Mouse (Mus musculus) adrenal gland, postnatal 14 days (tissue): ENCODE results near the gene Ovol1. TPM values are rescaled to one million over a fixed set of nuclear protein-coding genes. Genes with fewer than 3 reads are reported as not detected.

Source experiments
- DNase-seq: peaks from one replicate; pipeline ENCODE4 v3.0.0; 2021; ENCODE audit warnings: mixed read lengths
- total RNA-seq: library from RNA; stranded (reverse); gene quantifications from 2 replicates; pipeline ENCODE4 v1.2.3, GENCODE M21; 2021

Gene Ovol1
- total RNA-seq, 1 experiment from 2014 or later: not detected

GRCm38 (mm10) chr19:5568470-5569140 lies 8.2 kb upstream of the Ovol1 start:
- peak; percentile 90 for DNase-seq

GRCm38 (mm10) chr19:5567534-5568469 lies 7.4 kb upstream of the Ovol1 start, which contains the start of gene Ap5b1:
Gene Ap5b1, plus strand, starts transcription at chr19:5568025.
- DNase-seq: peak; percentile 94

- DNase-seq: no peak
Observed at GRCm38 (mm10) chr19:5567180-5567533, 6.7 kb upstream of the Ovol1 start.

- no peak for DNase-seq
Observed at GRCm38 (mm10) chr19:5566316-5566715, 5.9 kb upstream of the Ovol1 start.

GRCm38 (mm10) chr19:5562776-5563175 lies 2.3 kb upstream of the Ovol1 start:
- no peak for DNase-seq

- DNase-seq: no peak
Observed at GRCm38 (mm10) chr19:5561886-5562285, 1.4 kb upstream of the Ovol1 start.

- no peak for DNase-seq
Observed at GRCm38 (mm10) chr19:5561252-5561790, 875 bp upstream of the Ovol1 start.

- no peak for DNase-seq
Observed at GRCm38 (mm10) chr19:5559631-5560456, 602 bp downstream of the Ovol1 start.

- DNase-seq: no peak
Observed at GRCm38 (mm10) chr19:5559229-5559628, 1.2 kb downstream of the Ovol1 start.

GRCm38 (mm10) chr19:5558770-5559169 lies 1.7 kb downstream of the Ovol1 start:
- no peak for DNase-seq

GRCm38 (mm10) chr19:5558169-5558568 lies 2.3 kb downstream of the Ovol1 start:
- no peak for DNase-seq

GRCm38 (mm10) chr19:5554212-5554611 lies 6.2 kb downstream of the Ovol1 start:
- DNase-seq: no peak

GRCm38 (mm10) chr19:5553802-5554201 lies 6.6 kb downstream of the Ovol1 start:
- DNase-seq: no peak

- DNase-seq: no peak
Observed at GRCm38 (mm10) chr19:5547471-5548056, 12.9 kb downstream of the Ovol1 start.

- DNase-seq: no peak
Observed at GRCm38 (mm10) chr19:5544031-5544430, 16.4 kb downstream of the Ovol1 start.

GRCm38 (mm10) chr19:5543362-5543761 lies 17.1 kb downstream of the Ovol1 start:
- DNase-seq: no peak

- DNase-seq: no peak
Observed at GRCm38 (mm10) chr19:5538786-5539185, 21.7 kb downstream of the Ovol1 start.

- no peak for DNase-seq
Observed at GRCm38 (mm10) chr19:5532520-5532919, 27.9 kb downstream of the Ovol1 start.

GRCm38 (mm10) chr19:5530138-5530524 lies 30.3 kb downstream of the Ovol1 start:
- DNase-seq: no peak

GRCm38 (mm10) chr19:5529325-5530137 lies 30.9 kb downstream of the Ovol1 start:
- DNase-seq: peak; percentile 98

- DNase-seq: no peak
Observed at GRCm38 (mm10) chr19:5525204-5525603, 35.2 kb downstream of the Ovol1 start.
